Mouse (Mus musculus) E14TG2a.4 (cell line): ENCODE measurements around the gene Auts2.

ENCODE experiments used
- H3K27me3 ChIP-seq: 2 replicates; pipeline ENCODE4 v1.6.1; 2014; ENCODE audit warnings: low read length, control low read depth; ENCODE audit not compliant: insufficient read depth
- H3K36me3 ChIP-seq: 2 replicates; pipeline ENCODE4 v1.6.1; 2014; ENCODE audit warnings: low read length, control low read depth; ENCODE audit not compliant: insufficient read depth
- H3K4me1 ChIP-seq: replicated peaks from 2 replicates; pipeline ENCODE4 v1.6.1; 2014; ENCODE audit warnings: low read depth, low read length, control low read depth
- H3K4me3 ChIP-seq: replicated peaks from 2 replicates; pipeline ENCODE4 v1.5.1; 2014; ENCODE audit warnings: mild to moderate bottlenecking, low read length
- H3K9me3 ChIP-seq: 2 replicates; pipeline ENCODE4 v1.6.1; 2014; ENCODE audit warnings: low read length, control low read depth
- CTCF ChIP-seq: conservative IDR thresholded peaks from 2 replicates; pipeline ENCODE4 v1.5.1; 2014; ENCODE audit warnings: low read length
- NANOG ChIP-seq: IDR thresholded peaks from 2 replicates; pipeline ENCODE4 v1.6.1; 2014; ENCODE audit warnings: borderline replicate concordance, low read length, mixed read lengths
- POU5F1 ChIP-seq: IDR thresholded peaks from 2 replicates; pipeline ENCODE4 v1.6.1; 2014; ENCODE audit warnings: low read length, borderline replicate concordance

Auts2 gene

DNA sequence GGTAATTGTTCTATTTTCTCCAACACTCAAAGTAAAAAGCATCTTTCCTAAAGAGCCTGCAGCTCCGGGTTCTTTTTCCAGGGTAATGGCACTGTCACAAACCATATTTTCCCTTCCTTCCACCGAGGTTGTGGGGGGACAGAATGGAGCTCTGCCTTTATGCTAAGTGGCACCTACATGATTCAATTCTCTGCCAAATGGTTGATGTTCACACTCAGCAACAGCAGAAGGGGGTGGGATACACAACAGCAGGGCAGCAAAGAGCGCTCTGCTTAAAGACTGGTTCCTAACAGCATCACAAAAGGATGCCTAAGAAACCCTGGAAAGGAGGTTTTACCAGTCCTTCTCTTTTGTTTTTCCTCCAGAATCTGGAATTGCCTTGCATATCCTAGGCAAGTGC, 759.9 kb downstream of the Auts2 start:
- Histone ChIP-seq H3K9me3 (no peaks in the 10 kb centered on the region), H3K4me3 (no peak overlapping the region), H3K4me1 (peaks cover 47% of the 10 kb centered on the region), H3K27me3 (no peaks in the 10 kb centered on the region), H3K36me3 (no peaks in the 10 kb centered on the region)
- TF ChIP-seq CTCF (no peak), NANOG (peak; percentile 24; the same call in 1 of the 2 replicates)

DNA sequence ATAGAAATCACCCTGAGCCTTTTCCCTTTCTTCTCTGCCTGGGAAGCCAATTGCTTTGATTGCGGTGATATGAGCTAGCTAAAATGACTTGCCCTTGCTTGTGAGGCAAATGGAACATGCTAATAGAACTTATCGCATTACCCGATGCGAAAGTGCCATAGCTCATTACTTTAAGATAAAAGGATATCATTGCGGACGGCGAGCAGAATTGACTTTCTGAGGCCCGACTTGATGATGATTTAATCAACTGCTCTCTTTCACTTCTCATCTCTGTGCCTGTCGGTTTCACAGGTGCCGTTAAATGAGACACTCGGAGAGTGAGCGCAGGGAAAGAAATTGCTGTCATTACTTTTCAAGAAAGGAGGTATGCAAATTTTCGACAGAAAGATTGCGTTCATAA, 762.1 kb downstream of the Auts2 start:
- no peak for TF ChIP-seq POU5F1
- no peak for TF ChIP-seq NANOG
- TF ChIP-seq CTCF = no peak

DNA sequence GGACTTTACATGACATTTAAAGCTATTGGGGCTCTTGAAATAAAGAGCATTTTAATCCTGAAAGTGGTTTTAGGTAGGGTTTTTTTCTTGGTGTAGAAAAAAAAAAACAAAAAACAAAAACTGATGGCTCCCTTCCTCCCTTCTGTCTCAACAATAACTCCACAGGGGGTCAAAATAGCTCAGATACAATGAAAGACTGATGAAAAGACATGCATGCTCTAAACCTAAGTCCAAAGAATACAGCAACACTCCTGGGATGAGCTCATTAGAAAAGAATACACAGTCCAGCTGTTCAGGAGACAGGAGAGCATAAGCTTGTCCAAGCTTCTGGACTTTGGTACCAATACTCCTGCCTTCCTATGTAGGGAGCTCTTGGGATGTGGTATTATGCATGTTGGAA, 764.0 kb downstream of the Auts2 start:
- H3K36me3 ChIP-seq = no peaks in the 10 kb centered on the region
- peaks cover 49% of the 10 kb centered on the region for H3K4me1 ChIP-seq
- TF ChIP-seq NANOG (no peak), CTCF (no peak), POU5F1 (no peak)

More for the DNA sequence above, 762.1 kb downstream of the Auts2 start:
- H3K27me3 ChIP-seq = no peaks in the 10 kb centered on the region
- H3K4me3 ChIP-seq = no peak overlapping the region
- H3K4me1 ChIP-seq = peaks cover 49% of the 10 kb centered on the region
- no peaks in the 10 kb centered on the region for H3K36me3 ChIP-seq
- no peaks in the 10 kb centered on the region for H3K9me3 ChIP-seq

DNA sequence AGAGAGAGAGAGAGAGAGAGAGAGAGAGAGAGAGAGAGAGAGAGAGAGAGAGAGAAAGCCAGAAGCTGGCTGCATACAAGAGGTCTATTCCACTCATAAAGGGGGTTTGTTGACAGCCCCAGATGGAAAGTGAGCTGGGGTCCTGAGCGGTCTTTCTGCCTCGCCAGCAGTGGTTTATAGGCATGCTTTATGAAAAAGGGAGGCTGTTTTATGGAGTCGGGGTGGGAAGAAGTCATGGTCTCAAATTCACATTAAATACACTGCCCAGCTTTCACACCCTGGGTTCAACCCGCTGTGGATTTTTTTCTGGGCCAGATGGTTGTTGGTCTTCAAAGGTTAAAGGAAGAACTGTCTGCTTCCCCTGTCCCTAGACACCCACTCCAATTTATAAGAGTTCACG, 767.5 kb downstream of the Auts2 start:
- Histone ChIP-seq H3K4me1 (peaks cover 21% of the 10 kb centered on the region), H3K27me3 (no peaks in the 10 kb centered on the region), H3K9me3 (peaks cover 18% of the 10 kb centered on the region), H3K36me3 (no peaks in the 10 kb centered on the region), H3K4me3 (no peak overlapping the region)
- TF ChIP-seq CTCF (no peak), POU5F1 (no peak), NANOG (no peak)

More for the DNA sequence above, 764.0 kb downstream of the Auts2 start:
- Histone ChIP-seq H3K4me3 (no peak overlapping the region), H3K27me3 (no peaks in the 10 kb centered on the region), H3K9me3 (no peaks in the 10 kb centered on the region)

DNA sequence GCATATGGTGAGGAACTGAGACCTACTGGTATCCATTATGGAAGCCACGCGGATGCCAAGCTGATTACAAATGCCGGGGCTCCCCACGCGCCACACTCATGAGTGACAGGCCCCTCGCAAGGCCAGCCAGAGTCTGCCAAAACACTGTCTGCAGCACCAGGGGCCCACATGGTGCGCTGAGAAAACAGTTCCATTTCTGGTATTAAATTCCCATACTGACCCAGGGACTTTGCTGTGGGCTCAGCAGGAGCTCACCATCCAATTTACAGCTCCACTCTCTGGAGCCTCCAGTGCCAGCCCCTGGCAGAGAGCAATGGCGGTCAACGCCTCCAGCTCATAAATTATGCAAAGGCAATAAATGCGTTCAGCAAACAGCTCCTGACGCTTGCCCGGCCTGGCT, 767.9 kb downstream of the Auts2 start:
- no peaks in the 10 kb centered on the region for H3K27me3 ChIP-seq
- TF ChIP-seq CTCF = no peak
- no peak for TF ChIP-seq POU5F1
- TF ChIP-seq NANOG = no peak
- peaks cover 17% of the 10 kb centered on the region for H3K4me1 ChIP-seq
- no peak overlapping the region for H3K4me3 ChIP-seq
- H3K36me3 ChIP-seq = no peaks in the 10 kb centered on the region
- peaks cover 18% of the 10 kb centered on the region for H3K9me3 ChIP-seq

GRCm38 (mm10) chr5:131774792-131775191, 768.4 kb downstream of the Auts2 start:
- H3K36me3 ChIP-seq = no peaks in the 10 kb centered on the region

DNA sequence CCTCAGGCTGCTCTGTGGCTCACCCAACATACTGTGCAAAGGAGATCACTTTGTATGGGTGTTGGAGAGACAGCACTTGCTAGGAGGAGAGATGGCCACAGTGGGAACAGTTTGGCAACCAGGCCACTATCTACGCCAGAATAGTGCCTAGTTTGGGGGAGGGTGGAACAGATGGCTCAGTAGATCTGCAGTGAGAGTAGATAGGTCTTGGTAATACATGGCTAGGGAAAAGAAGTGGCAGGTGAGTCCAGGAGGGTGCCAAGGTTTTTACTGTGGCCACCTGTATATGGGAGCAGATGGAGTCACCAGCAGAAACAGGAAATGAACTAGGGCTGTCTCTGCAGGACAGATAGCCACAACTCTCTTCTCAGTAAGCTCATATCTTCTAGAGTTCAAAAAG, 770.5 kb downstream of the Auts2 start:
- Histone ChIP-seq H3K4me3 (no peak overlapping the region), H3K4me1 (0 out of 2 replicates have a peak, but pooled peaks cover 2% of the 10 kb centered on the region), H3K36me3 (no peaks in the 10 kb centered on the region), H3K9me3 (peaks cover 18% of the 10 kb centered on the region), H3K27me3 (0 out of 2 replicates have a peak, but pooled peaks cover 3% of the 10 kb centered on the region)
- TF ChIP-seq NANOG = no peak
- TF ChIP-seq POU5F1 = no peak
- TF ChIP-seq CTCF = no peak

More at GRCm38 (mm10) chr5:131774792-131775191, 768.4 kb downstream of the Auts2 start:
- Histone ChIP-seq H3K4me1 (peaks cover 17% of the 10 kb centered on the region), H3K27me3 (no peaks in the 10 kb centered on the region), H3K4me3 (no peak overlapping the region), H3K9me3 (peaks cover 18% of the 10 kb centered on the region)
- TF ChIP-seq NANOG (no peak), POU5F1 (no peak), CTCF (no peak)

- H3K4me1 ChIP-seq = 0 out of 2 replicates have a peak, but pooled peaks cover 2% of the 10 kb centered on the region
- H3K27me3 ChIP-seq = 0 out of 2 replicates have a peak, but pooled peaks cover 3% of the 10 kb centered on the region
- TF ChIP-seq NANOG (no peak), POU5F1 (no peak), CTCF (no peak)
- no peaks in the 10 kb centered on the region for H3K36me3 ChIP-seq
- peaks cover 18% of the 10 kb centered on the region for H3K9me3 ChIP-seq
- no peak overlapping the region for H3K4me3 ChIP-seq
These were observed 773.9 kb downstream of the Auts2 start for GRCm38 (mm10) chr5:131769273-131769672.

GRCm38 (mm10) chr5:131767699-131768264, 775.4 kb downstream of the Auts2 start:
- 0 out of 2 replicates have a peak, but pooled peaks cover 3% of the 10 kb centered on the region for H3K27me3 ChIP-seq
- no peak overlapping the region for H3K4me3 ChIP-seq
- TF ChIP-seq NANOG (no peak), POU5F1 (no peak), CTCF (no peak)
- peaks cover 18% of the 10 kb centered on the region for H3K9me3 ChIP-seq
- H3K4me1 ChIP-seq = 0 out of 2 replicates have a peak, but pooled peaks cover 2% of the 10 kb centered on the region
- no peaks in the 10 kb centered on the region for H3K36me3 ChIP-seq
